ENCODE assay signal across 25 mouse cellular contexts in genomic region chr12:36344131-36344530, GRCm38 (mm10). TPM values are rescaled to one million over a fixed set of nuclear protein-coding genes. Genes with fewer than 3 reads are reported as not detected.
DNase-seq lines count a peak whose midpoint lies in the region; ATAC-seq and TF ChIP-seq lines count a peak whose summit lies in the region.
"Had no signal": no experiment of that assay in that cellular context is flagged by ENCODE, and none has a peak within 500 bp of the region (broad histone marks: within the 10 kb centered on the region; RNA-seq: fewer than 3 reads in every experiment).

No protein-coding gene starts in this region.

- H3K4me1 ChIP-seq in embryonic facial prominence, embryonic 11.5 days (ENCODE audit: control insufficient read depth, insufficient read depth, low read length), result no peaks in the 10 kb centered on the region
- H3K4me1 ChIP-seq in embryonic facial prominence, embryonic 10.5 days, result no peaks in the 10 kb centered on the region
- no peaks in the 10 kb centered on the region for H3K4me1 ChIP-seq in stomach, postnatal 0 days (replicated peaks; ENCODE audit: control insufficient read depth, insufficient read depth)
- H3K4me1 ChIP-seq: embryonic facial prominence, embryonic 15.5 days; limb, embryonic 13.5 days; liver, embryonic 12.5 days; megakaryocyte, embryonic 14.5 days; stomach, embryonic 15.5 days had no signal

- no peaks in the 10 kb centered on the region for H3K9me3 ChIP-seq in embryonic facial prominence, embryonic 11.5 days (replicated peaks; ENCODE audit: control insufficient read depth, low read length)
- no peaks in the 10 kb centered on the region for H3K9me3 ChIP-seq in embryonic facial prominence, embryonic 10.5 days
- H3K9me3 ChIP-seq in stomach, postnatal 0 days (ENCODE audit: control insufficient read depth, low read length), result no peaks in the 10 kb centered on the region
- H3K9me3 ChIP-seq: embryonic facial prominence, embryonic 15.5 days; limb, embryonic 13.5 days; liver, embryonic 12.5 days; stomach, embryonic 15.5 days had no signal

- no peaks in the 10 kb centered on the region for H3K27me3 ChIP-seq in embryonic facial prominence, embryonic 11.5 days (ENCODE audit: control insufficient read depth, insufficient read depth, low read length)
- no peaks in the 10 kb centered on the region for H3K27me3 ChIP-seq in embryonic facial prominence, embryonic 10.5 days (replicated peaks; ENCODE audit: low read depth, poor library complexity, severe bottlenecking)
- H3K27me3 ChIP-seq in stomach, postnatal 0 days (ENCODE audit: control insufficient read depth, insufficient read depth, low read length), result no peaks in the 10 kb centered on the region
- H3K27me3 ChIP-seq: embryonic facial prominence, embryonic 15.5 days; limb, embryonic 13.5 days; liver, embryonic 12.5 days; megakaryocyte, embryonic 14.5 days; stomach, embryonic 15.5 days had no signal

- no peaks in the 10 kb centered on the region for H3K36me3 ChIP-seq in embryonic facial prominence, embryonic 11.5 days (replicated peaks; ENCODE audit: control insufficient read depth, insufficient read depth, low read depth, low read length)
- H3K36me3 ChIP-seq in embryonic facial prominence, embryonic 10.5 days (replicated peaks), result no peaks in the 10 kb centered on the region
- no peaks in the 10 kb centered on the region for H3K36me3 ChIP-seq in stomach, postnatal 0 days (ENCODE audit: control insufficient read depth, insufficient read depth, low read length)
- H3K36me3 ChIP-seq: embryonic facial prominence, embryonic 15.5 days; limb, embryonic 13.5 days; liver, embryonic 12.5 days; stomach, embryonic 15.5 days had no signal

- H3K9ac ChIP-seq in embryonic facial prominence, embryonic 11.5 days (replicated peaks; ENCODE audit: low read length), result no peak overlapping the region
- no peak overlapping the region for H3K9ac ChIP-seq in stomach, postnatal 0 days (ENCODE audit: low read length)
- H3K9ac ChIP-seq: embryonic facial prominence, embryonic 15.5 days; hindbrain, embryonic 14.5 days; limb, embryonic 13.5 days; liver, embryonic 12.5 days; stomach, embryonic 15.5 days had no signal

- no peak for TF ChIP-seq CTCF in stomach, postnatal 0 days (IDR thresholded peaks at IDR 0.05; ENCODE audit: low read depth)

- no peak for TF ChIP-seq EP300 in stomach, postnatal 0 days (optimal IDR thresholded peaks at IDR 0.05)

- ATAC-seq in embryonic facial prominence, embryonic 11.5 days (replicated peaks; ENCODE audit: insufficient number of reproducible peaks, low FRiP score, low TSS enrichment, low read depth), result no peak
- 0 out of 2 replicates have a peak, but pooled peaks have one; percentile 12 for ATAC-seq in stomach, postnatal 0 days (ENCODE audit: low FRiP score, low TSS enrichment)
- ATAC-seq: forebrain, embryonic 16.5 days; inflammation-experienced regulatory T-cells, adult 6 months; liver, embryonic 12.5 days had no signal

- DNase-seq in embryonic facial prominence, embryonic 11.5 days (ENCODE audit: low spot score), result peak; percentile 29
- DNase-seq in embryonic facial prominence, embryonic 10.5 days (ENCODE audit: low spot score), result no peak
- peak; percentile 65 for DNase-seq in brain, adult 2 months (ENCODE audit: low read depth, low spot score)
- peak; percentile 13 for DNase-seq in fibroblast of lung, adult 2 months (ENCODE audit: low read depth)
- no peak for DNase-seq in stomach, postnatal 0 days (ENCODE audit: low spot score)
- DNase-seq in layer of hippocampus, adult 18-20 months (ENCODE audit: low spot score in 2 of 2), result no peak
- DNase-seq in left cerebral cortex, adult 9 months (ENCODE audit: low spot score in 2 of 2), result no peak
- no peak for DNase-seq in adrenal gland, postnatal 14 days
- DNase-seq: adrenal gland, adult 2 months; cerebellum, adult 8-10 months; kidney, adult 2 months; lung, adult 18-20 months; lung, postnatal 14 days; midbrain, embryonic 14.5 days; right cerebral cortex, postnatal 4 days; thymus, adult 2 months had no signal

- H3K27ac ChIP-seq in embryonic facial prominence, embryonic 11.5 days (replicated peaks; ENCODE audit: low read depth, low read length), result no peak overlapping the region
- no peak overlapping the region for H3K27ac ChIP-seq in embryonic facial prominence, embryonic 10.5 days (replicated peaks)
- H3K27ac ChIP-seq in stomach, postnatal 0 days (replicated peaks), result no peak overlapping the region
- H3K27ac ChIP-seq: embryonic facial prominence, embryonic 15.5 days; hindbrain, embryonic 14.5 days; kidney, postnatal 0 days; limb, embryonic 13.5 days; liver, embryonic 12.5 days; stomach, embryonic 15.5 days had no signal

- no peak overlapping the region for H3K4me3 ChIP-seq in embryonic facial prominence, embryonic 11.5 days (ENCODE audit: low read depth, low read length)
- H3K4me3 ChIP-seq in embryonic facial prominence, embryonic 10.5 days, result no peak overlapping the region
- H3K4me3 ChIP-seq in stomach, postnatal 0 days (ENCODE audit: low read depth, low read length), result no peak overlapping the region
- H3K4me3 ChIP-seq: embryonic facial prominence, embryonic 15.5 days; limb, embryonic 13.5 days; liver, embryonic 12.5 days; megakaryocyte, embryonic 14.5 days; stomach, embryonic 15.5 days had no signal

- WGBS in embryonic facial prominence, embryonic 11.5 days, result 42% methylated on average over 4 of the region's 4 CpGs
- 43% methylated on average over 4 of the region's 4 CpGs for WGBS in embryonic facial prominence, embryonic 10.5 days
- WGBS in stomach, postnatal 0 days, result 57% methylated on average over 4 of the region's 4 CpGs

- no peak overlapping the region for H3K4me2 ChIP-seq in embryonic facial prominence, embryonic 11.5 days (ENCODE audit: low read depth, low read length)
- no peak overlapping the region for H3K4me2 ChIP-seq in stomach, postnatal 0 days (replicated peaks; ENCODE audit: low read depth)
- H3K4me2 ChIP-seq: embryonic facial prominence, embryonic 15.5 days; hindbrain, embryonic 14.5 days; limb, embryonic 13.5 days; liver, embryonic 12.5 days; stomach, embryonic 15.5 days had no signal

RNA-seq across cellular contexts. Expression of gene Sostdc1, which starts 30.2 kb away (rescaled TPM):
- polyA plus RNA-seq in embryonic facial prominence, embryonic 11.5 days (2014; fragmentation: Nextera tagmentation; extraction: Ambion mirVana), result 47.9 and 50.1 TPM in 2 replicates
- 21.9 and 23.7 TPM in 2 replicates for polyA plus RNA-seq in embryonic facial prominence, embryonic 10.5 days (2016; fragmentation: Nextera tagmentation; extraction: Ambion mirVana)
- polyA plus RNA-seq in stomach, postnatal 0 days (2015; fragmentation: Nextera tagmentation; extraction: Ambion mirVana), result 3.2 and 4.5 TPM in 2 replicates
- total RNA-seq in layer of hippocampus, adult 18-20 months (2021), result 1 to 10 TPM; 2.9 to 5.0 TPM
- total RNA-seq in adrenal gland, postnatal 14 days (2021), result 1.9 and 2.2 TPM in 2 replicates

RNA-seq across cellular contexts. Expression of gene Ispd, which starts 37.1 kb away (rescaled TPM):
- polyA plus RNA-seq in embryonic facial prominence, embryonic 11.5 days (2014; fragmentation: Nextera tagmentation; extraction: Ambion mirVana), result 7.7 and 11.3 TPM in 2 replicates
- polyA plus RNA-seq in embryonic facial prominence, embryonic 10.5 days (2016; fragmentation: Nextera tagmentation; extraction: Ambion mirVana), result 7.3 and 9.1 TPM in 2 replicates
- 4.1 and 4.8 TPM in 2 replicates for polyA plus RNA-seq in stomach, postnatal 0 days (2015; fragmentation: Nextera tagmentation; extraction: Ambion mirVana)
- 10 to 100 TPM; 14.7 to 15.3 TPM for total RNA-seq in layer of hippocampus, adult 18-20 months (2021)
- 6.2 and 7.4 TPM in 2 replicates for total RNA-seq in adrenal gland, postnatal 14 days (2021)

RNA-seq across cellular contexts. Expression of gene D630036H23Rik, which starts 37.9 kb away (rescaled TPM):
- polyA plus RNA-seq in embryonic facial prominence, embryonic 11.5 days (2014; fragmentation: Nextera tagmentation; extraction: Ambion mirVana), result 1.5 and 1.8 TPM in 2 replicates
- polyA plus RNA-seq in embryonic facial prominence, embryonic 10.5 days (2016; fragmentation: Nextera tagmentation; extraction: Ambion mirVana), result 0.64 and 0.68 TPM in 2 replicates
- 3.1 and 3.7 TPM in 2 replicates for polyA plus RNA-seq in stomach, postnatal 0 days (2015; fragmentation: Nextera tagmentation; extraction: Ambion mirVana)
- 1 to 10 TPM; 1.9 to 2.2 TPM for total RNA-seq in layer of hippocampus, adult 18-20 months (2021)
- total RNA-seq in adrenal gland, postnatal 14 days (2021), result 1.1 and 2.3 TPM in 2 replicates

Comparison
In these comparisons a context has a peak if more than half of its experiments do, and no peak if none do; other contexts are left out.
1. DNase-seq: peak in embryonic facial prominence, embryonic 11.5 days (single experiment), brain, adult 2 months (single experiment) and fibroblast of lung, adult 2 months (single experiment); none in embryonic facial prominence, embryonic 10.5 days (single experiment), stomach, postnatal 0 days (single experiment), layer of hippocampus, adult 18-20 months (0 of 2), left cerebral cortex, adult 9 months (0 of 2) and adrenal gland, postnatal 14 days (single experiment).